Mouse (Mus musculus): ENCODE measurements around the gene BC030499.

BC030499 gene

DNA sequence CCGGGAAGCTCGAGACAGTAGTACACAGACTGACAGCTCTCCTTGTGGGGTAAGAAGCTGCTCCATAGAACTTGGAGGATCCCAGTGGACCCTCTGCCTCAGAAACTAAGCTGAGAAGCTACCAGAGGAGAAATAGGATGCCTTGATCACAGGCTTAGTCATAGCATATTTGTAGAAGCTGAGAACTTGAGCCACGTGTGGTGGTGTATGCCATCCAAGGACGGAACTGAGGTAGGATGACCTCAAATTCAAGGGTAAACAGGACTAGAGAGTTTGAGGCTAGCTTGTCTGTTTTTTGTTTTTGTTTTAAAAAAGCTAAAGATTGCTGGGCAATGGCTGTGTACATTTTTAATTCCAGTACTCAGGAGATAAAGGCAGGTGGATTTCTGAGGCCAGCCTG, 14.6 kb downstream of the BC030499 start:
- no peak for DNase-seq (ENCODE audit: low read depth)

DNA sequence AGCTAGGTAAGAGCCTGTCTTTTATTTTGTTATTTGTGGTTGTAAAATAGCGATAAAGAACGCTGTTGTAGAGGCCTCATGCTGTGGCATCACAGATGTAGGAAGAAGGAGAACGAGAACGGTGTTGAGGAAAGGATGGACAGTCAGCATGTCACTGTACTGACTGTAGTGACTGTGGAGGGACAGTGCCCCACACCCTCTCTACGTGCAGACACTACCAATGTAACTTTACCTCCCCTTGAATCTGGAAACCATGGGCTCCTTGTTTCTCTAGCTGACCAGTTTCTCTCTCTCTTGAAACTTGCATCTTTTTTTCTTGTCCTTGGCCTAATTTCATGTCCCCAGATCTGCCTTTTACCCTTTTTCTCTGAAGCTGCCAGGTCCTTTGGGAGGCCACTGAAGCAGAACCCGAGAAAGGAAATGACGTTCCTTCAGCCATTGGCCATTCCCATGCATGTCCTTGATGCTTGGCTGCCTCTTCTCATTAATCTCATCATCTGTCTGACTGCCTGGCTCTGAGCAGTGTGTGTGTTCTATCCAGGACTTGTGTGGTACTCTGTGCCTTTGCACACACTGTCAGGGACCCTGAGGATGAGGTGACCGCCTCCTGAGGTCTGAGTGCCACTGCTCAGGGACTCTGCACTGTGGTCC, 20.3 kb downstream of the BC030499 start:
- DNase-seq (ENCODE audit: low read depth) = no peak

DNA sequence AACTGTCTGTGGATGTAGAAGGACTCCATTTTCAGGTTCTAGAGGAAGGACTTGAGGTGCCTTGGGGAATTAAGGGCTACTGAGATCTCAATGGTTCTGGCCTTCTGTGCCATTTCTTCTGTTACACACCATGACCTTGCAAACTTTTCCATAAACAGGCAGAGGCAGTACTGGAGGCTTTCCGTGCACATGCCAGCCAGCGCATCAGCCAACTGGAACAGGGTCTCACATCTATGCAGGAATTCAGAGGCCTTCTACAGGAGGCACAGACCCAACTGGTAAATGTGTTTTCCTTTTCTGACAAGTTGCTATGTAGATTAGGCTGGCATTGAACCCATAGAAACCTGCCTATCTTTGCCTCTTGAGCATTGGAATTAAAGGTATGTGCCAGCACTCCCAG, 23.0 kb downstream of the BC030499 start:
- no peak for DNase-seq (ENCODE audit: low read depth)

DNA sequence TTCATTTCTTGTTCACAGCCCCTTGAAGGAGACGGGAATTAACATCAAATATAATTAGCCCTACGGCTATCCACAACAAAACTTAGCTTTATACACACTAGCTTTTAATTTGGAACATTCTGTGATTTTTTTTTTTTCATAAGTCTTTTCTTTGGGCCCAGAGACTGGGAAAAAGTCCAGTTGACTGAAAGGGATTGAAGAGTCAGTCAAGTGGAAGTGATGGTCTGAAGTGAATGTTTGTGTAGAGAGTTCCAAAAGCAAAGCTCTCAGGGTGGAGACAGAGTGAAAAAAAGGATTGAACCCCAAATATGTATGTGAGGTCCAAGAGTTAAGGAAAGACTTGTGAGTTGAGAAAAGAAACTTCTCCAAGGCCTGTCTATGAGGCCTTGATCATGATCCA, 27.8 kb downstream of the BC030499 start:
- DNase-seq (ENCODE audit: low read depth) = no peak

DNA sequence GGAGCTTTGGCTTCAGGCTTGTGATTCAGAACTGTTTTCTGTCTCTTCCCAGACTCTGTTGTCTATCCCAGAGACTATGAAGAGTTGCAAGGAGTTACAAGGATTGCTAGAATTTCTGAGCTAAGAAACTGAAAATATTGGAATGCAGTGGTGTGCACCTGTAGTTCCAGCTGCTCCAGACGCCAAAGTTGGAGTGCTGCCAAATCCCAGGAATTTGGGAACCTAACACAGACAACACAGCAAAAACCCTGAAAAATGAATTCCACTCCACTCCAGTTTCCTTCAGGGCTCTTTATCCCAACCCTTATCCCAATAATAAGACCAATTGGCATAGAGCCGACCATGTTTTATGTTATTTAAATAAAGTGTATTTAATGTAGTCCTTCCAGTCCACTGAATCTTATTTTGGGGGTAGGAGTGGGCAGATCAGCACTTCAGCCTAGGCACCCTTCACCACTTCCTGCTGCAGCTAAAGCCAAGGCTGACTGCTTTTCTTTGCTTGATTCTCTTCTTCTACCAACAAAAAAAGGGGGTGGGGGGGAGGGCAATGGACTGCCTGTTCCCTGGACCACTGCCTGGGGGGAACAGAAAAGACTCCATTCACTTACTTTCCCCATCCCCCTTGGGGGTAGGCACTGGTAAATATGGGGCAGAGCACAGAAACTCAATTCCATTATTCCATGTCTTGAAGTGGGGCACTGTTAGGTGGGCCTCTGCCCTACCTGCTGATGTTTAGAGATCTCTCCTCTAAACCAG, 31.6 kb downstream of the BC030499 start:
- DNase-seq (ENCODE audit: low read depth) = no peak

DNA sequence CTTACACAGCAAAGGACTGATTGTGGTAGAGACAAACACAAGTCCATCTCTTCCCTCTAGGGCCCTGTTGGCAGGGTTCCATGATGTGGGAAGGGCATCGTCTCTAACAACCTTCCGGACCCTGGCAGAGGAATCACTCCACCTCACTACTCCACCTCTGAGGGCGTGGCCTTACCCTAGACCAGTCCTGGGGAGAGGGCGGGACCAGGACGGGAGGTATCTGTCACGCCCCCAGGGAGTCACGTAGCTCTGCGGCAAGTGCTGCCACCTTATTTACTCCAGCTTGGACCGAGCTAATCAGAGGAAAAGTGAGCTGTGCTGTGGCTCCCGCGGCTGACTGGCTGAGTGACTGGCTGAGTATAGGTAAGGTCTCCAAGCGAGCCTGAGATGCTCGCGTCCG, 32.2 kb downstream of the BC030499 start, which contains the start of gene Aldoc:
Gene Aldoc, plus strand, starts transcription at position 109 of the 400 bp plus-strand sequence.
- peak; percentile 98 for DNase-seq (ENCODE audit: low read depth)

DNA sequence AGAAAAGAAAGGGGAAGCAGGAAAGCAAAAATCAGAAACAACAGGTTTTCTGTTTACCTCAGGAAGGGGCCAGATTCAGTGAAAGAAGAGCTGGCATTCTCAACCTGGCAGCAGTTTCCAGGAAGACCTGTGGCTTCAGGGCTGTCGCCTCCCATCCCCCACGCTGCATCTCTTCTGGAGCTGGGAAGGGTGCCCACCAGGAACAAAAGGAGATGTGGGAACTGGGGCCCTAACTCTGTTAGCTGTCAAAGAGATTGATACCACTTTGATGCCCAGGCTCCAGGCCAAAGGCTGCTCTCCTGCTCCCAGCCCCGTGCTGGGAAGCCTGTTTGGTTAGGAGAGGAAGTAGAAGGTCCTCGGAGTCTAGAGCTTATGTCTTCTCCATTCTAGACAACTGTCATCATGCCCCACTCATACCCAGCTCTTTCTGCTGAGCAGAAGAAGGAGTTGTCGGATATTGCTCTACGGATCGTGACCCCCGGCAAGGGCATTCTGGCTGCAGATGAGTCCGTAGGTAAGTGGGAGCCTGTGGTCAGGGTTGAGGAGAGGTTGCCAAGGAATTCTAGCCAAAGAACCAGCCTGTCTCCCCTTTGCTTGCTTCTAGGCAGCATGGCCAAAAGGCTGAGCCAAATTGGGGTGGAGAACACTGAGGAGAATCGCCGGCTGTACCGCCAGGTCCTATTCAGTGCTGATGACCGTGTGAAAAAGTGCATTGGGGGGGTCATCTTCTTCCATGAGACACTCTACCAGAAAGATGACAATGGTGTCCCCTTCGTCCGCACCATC, 33.6 kb downstream of the BC030499 start:
- DNase-seq (ENCODE audit: low read depth) = no peak

DNA sequence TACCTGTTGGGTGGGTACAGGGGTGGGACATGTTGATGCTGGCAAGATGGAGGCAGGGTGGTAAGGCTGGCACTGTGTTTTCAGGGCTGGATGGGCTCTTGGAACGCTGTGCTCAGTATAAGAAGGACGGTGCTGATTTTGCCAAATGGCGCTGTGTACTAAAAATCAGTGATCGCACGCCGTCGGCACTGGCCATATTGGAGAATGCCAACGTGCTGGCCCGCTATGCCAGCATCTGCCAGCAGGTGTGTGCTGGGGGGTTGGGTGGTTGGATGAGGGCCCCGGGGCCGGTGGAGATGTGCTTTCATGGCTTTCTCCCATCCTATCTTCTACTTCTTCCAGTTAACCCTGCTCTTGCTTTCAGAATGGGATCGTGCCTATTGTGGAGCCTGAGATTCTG, 34.3 kb downstream of the BC030499 start:
- no peak for DNase-seq (ENCODE audit: low read depth)

DNA sequence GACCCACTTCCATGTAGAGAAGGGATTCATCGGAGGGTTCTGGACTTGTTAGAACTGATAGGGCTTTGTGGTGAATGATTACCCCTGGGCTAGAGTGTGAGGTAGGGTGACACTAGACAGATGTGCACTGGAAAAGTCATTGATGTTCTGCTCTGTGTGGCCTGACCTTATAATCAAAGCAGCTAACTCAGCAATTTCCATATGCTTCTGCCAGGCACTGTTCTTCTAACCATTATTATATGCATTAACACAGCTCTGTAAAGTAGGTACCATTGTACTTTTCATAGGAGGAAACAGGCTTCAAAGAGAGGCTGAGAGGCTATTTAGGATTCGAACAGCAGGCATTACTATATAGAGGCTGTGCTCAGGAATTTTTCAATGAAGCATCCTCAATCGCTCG, 36.6 kb downstream of the BC030499 start:
- no peak for DNase-seq (ENCODE audit: low read depth)

DNA sequence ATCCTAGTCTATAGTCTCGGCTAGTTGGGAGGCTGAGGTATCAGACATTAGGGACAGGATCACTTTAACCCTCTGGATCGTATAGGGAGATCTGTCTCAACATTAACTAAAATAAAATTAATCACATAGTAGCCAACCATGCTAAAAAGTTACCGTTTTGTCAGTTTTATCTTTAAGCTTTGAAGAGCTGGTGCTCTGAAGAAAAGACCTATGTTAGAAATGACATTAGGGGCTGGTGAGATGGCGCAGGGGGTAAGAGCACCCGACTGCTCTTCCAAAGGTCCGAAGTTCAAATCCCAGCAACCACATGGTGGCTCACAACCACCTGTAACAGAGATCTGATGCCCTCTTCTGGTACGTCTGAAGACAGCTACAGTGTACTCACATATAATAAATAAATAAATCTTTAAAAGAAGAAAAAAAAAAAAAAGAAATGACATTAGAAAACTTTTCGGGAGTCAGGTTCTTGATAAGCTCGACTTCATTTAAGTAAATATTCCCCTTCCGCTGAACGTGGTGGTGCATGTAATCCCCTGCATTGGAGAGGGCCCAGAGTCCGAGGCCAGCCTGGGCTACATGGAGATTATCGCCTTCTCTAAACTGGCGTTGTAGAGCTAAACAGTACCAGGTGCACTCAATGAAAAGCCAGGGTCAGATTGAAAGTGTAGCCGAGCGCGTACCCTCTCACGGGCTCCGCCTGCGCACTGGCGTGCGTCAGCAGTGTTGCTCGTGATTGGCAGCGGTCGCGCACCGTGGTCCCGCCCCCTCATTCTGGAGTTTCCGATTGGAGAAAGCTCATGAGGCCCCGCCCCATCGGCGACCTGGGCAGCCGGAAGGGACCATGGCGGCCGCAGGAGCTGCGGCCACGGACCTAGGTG, 37.2 kb downstream of the BC030499 start, which contains the start of gene Pigs:
Gene Pigs, plus strand, starts transcription at position 782 of the 878 bp plus-strand sequence.
- DNase-seq (ENCODE audit: low read depth) = peak; percentile 94

DNA sequence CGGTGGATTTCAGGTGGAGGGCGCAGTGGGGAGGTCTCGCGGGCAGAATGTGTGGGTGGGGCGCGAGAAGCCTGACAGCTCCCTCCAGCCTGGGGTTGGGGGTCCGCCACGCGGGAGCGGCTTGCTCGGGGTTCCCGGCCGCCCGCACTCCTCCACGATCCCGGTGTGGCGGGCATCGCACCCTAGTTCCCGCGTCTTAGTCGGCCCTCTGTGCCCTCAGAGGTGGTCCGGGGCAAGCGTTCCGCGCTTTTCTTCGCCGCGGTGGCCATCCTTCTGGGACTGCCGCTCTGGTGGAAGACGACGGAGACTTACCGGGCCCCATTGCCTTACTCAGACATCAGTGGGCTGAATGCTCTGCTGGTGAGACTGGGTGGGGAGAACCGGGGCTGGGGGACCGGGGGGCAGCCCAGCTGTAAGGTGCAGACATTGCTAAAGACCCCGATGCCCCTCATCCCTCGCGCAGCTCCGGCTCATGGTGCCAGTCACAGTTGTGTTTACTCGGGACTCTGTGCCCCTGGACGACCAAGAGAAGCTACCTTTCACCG, 37.9 kb downstream of the BC030499 start:
- DNase-seq (ENCODE audit: low read depth) = no peak

DNA sequence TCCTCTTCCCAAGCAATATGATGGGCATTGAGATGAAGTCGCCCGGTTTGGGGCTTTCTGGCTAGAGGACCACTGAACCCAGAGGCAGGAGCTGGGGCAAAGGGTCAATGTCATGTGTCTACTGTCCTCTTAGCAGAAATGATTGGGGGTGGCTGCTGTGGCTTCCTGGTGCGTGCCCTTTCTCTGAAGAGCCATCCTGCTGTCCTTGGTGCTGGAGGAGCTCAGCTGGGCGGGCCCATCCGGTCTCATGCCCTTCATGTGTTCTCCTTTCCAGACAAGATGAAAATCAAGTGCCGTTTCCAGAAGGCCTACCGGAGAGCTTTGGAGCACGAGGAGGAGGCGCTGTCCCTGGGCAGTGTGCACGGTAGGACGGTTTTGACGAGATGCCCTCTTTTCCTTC, 42.0 kb downstream of the BC030499 start:
- DNase-seq (ENCODE audit: low read depth) = no peak

DNA sequence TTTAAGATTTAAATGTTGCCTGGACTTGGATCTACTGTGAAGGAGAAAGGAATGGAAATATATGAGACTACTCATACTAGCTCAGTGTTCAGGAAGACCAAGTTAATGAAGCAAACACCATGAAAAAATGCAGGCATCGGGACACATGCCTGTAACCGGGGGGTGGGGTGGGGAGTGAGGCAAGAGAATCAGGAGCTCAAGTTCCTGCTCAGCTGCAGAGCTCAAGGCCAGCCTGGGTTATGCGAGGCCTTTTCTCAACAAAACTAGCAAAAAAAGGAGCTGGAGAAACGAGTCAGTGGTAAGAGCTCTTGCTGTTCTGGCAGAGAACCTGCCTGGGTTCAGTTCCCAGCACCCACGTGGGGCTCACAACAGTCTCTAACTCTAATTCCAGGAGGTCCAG, 43.4 kb downstream of the BC030499 start:
- DNase-seq (ENCODE audit: low read depth) = no peak

DNA sequence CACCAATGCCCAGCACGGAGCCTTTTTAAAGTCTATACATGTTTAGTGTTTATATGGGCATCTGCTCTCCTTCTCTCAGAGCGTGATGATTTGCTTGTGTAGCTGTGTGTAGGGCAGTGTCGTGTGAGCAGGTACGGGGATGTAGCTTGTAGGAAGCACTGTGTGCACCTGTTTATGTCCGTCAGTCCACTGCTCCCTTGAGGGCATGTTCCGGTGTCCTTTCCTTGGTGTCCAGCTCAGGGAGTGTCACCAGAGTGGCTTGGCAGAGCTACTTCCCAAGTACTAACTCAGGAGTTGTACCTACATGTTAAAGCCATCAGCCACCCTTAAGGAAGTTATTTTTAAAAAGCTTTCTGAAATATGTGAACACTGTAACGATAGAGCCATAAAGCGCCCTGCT, 46.4 kb downstream of the BC030499 start:
- no peak for DNase-seq (ENCODE audit: low read depth)

DNA sequence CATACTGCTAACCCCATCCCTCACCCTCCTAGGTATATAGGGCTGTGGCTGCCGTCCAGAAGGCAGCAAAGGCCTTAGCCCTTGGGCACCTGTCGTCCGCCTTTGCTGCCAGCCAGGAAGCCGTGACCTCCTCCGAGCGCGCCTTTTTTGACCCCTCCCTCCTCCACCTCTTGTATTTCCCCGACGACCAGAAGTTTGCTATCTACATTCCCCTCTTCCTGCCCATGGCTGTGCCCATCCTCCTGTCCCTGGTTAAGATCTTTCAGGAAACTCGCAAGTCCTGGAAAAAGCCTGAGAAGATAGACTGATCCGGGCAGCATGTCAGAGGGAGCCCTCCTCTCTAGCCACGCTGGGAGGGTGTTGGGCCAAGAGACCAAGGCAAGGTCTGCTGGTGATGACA, 51.1 kb downstream of the BC030499 start:
- no peak for DNase-seq (ENCODE audit: low read depth)

DNA sequence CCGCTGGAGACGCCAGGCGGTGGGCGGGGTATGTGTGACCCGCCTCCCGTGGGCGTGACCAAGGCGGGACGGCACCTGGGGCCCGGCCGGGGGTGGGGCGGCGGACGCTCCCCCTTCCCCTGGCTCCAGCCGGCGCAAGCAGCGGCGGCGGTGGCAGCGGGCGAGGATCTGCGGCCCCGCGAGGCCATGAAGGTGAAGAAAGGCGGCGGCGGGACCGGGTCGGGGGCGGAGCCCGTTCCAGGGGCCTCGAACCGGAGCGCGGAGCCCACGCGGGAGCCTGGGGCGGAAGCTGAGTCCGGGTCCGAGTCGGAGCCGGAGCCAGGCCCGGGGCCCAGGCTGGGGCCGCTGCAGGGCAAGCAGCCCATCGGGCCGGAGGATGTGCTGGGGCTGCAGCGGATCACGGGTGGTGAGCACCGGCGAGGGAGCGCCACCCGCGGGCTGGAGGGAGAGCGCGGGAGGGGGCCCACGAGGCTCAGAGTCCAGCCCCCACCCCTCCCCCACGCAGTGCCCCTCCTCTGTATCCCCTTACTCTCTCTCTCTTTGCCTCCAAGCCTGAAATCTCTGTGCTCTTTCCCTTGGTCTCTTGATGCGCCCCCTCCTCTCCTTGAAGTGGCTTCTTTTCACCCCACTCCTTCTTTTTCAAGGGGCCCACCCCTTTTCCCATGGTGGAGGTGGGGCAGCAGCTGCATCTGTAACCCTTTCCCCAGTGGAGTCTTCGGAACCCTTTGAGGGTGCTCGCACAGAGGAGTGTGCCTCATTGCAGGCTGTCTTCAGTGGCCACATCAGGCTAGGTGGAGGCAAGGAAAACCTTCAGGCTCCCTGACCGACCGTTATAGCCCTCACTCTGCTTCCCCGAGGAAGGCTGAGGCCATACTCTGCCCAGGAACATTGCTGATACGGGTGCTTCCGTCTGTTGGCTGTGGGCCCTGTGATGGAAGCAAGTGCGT, 53.0 kb downstream of the BC030499 start, which contains the start of gene Unc119:
Gene Unc119, plus strand, starts transcription at position 102 of the 947 bp plus-strand sequence.
- peak; percentile 71 for DNase-seq (ENCODE audit: low read depth)

DNA sequence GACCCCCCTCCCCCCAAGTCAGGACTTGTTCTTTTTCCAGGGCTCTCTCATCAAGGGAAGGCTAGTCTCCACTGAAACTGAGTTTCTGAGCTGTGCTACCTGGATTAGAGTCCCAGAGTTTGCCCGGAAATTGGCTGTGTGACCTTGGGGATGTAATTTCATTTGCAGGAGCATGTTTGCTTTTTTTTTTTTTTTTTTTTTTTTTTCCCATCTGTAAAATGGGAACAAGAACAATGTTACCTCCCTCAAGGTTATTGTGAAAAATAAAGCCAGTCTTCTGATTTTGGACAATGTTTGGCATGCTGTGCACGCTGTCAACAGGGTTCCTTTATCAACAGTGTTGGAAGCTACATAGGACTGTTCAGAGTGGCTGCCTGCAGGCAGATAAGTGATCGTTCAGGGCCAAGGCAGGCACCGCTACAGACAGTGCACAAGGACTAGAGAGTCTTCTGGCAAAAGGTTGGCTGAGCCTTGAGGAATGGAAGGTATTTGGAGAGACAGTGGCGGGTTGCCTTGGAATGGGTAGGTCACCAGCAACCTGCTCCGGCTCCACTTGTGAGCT, 53.8 kb downstream of the BC030499 start:
- DNase-seq (ENCODE audit: low read depth) = peak; percentile 34

DNA sequence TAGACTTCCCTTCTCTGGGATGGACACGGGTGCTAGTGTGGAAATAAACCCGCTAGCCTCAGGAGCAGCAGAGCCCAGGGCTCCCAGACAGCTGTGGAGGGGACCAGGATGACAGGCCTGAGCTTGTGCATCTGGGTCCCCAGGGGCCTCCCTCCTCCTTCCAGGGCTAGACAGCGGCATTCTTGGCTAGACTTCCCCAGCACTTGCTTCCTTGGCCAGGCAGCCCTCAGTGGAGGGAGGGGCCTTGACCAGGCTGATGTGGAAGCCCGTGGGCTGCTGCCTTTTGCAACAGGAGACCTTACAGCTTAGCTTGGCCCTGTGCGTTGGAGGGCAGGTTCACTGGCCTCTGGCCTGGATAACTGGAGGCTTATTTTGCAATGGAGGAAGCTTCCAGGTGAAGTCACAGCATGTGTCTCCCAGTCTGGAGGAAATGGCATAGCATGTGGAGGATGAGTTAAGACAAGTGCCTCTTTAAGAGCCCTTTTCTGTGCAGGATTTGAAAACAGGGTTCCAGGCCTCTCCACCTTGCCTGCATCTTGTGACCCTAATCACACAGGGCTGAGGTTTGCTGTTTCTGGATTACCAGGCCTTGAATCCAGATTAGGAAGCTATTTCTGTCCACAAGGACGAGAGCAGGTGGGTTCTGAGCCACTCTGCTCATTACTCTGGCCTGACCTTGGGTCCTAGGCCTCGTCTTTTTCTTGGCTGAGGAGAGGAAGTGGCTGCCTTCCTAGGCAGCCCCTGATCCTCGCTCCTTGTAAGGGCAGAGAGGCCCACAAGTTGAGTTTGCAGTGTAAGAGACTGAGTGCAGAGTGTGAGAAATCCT, 54.5 kb downstream of the BC030499 start:
- peak; percentile 63 for DNase-seq (ENCODE audit: low read depth)

DNA sequence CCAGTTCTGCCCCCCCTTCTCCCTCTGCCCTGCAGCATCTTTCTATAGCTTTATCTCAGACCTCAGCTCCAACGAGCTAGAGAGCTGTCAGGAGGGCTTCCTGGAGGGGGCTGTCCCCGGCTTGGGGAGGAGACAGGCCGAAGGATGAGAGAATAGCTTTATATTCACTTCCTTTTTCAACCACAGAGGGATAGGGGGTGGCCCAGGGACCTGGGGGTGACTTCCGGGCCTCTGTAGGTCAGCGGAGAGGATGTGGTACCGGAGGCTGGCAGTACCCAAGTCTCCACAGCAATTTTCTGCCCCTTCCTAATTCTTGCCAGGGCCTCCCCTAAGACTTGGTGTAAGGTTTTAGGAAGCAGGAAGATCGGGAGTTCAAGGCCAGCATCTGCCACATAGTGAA, 55.2 kb downstream of the BC030499 start:
- DNase-seq (ENCODE audit: low read depth) = peak; percentile 98

Measured in 416B (cell line).